Mouse (Mus musculus) monocyte, adult 2 months (primary cell): Measurements from ENCODE around the gene Dennd6b.

ENCODE experiments used
- DNase-seq, 2 experiments: peaks; one replicate each; pipeline ENCODE4 v3.0.0; 2022; ENCODE audit warnings: low spot score in 2 of 2, low read depth in 1 of 2

Gene Dennd6b

DNA sequence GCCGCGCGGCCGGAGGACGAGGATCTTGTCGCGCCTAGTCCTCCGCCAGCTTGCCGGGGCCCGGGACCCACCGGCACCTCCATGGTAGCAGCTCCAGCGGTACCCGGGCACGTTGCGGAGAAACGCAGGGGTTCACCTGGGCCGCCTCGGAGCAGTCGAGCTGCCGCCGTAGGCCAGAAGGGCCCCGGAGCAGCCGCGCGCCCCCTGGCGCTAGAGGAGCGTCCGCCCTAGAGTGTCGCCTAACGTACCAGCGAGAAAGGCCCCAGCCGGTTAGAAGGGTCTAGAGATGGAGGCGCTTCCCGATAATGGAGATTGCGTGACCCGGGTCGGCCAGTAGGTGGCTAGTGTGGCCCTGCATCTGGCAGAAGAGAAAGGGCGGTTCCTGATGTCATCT lies at the start of gene Dennd6b:
Dennd6b (minus strand) TSS at position 184 of the 394 bp plus-strand sequence.
- DNase-seq: peak; percentile 94 to 95

DNA sequence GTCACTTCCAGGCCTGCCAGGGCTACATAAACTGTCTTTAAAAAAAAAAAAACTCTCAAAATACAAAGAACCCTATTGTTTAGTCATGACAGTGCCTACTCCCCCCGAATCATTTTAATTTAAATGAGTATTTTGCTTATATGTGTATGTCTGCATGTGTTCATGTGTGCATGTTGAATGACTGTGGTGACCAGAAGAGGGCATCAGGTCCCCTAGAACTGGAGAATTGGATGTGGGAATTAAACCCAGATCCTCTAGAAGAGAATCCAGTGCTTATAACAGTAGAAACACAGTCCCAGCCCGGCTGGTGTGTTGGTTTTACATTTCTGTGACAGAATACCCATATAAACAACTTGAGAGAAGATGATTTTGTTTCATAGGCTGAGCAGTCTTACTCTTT lies 44.7 kb upstream of the Dennd6b start:
- DNase-seq: no peak

DNA sequence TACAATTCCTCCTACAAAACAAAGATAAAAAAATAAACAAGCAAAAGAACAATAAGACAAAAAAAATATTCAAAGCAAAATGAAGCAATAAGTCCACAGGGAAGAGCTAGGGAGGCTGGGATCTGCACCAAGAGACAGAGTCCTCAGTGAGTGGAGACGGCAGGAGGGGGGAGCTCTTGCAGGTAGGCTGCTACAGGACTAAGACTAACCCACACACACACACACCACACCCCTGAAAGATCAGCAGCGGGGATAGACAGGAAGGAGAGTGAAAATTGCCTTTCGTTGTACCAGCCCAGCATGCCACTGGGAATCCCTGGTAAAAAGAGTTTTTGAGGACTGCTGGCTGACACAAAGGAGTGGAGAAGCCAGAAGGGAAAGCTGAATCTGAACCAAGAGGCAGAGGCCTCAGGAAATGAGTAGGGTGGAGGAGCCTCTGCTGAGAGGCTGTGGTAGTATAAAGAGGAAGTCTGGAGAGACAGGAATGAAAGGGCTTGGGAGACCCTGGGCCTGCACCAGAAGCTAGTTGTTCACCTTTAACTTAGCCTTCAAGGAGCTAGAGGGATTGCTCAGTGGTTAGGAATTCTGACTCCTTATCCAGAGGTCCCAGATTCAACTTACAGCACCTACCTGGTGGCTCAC lies 43.6 kb upstream of the Dennd6b start:
- DNase-seq: no peak

DNA sequence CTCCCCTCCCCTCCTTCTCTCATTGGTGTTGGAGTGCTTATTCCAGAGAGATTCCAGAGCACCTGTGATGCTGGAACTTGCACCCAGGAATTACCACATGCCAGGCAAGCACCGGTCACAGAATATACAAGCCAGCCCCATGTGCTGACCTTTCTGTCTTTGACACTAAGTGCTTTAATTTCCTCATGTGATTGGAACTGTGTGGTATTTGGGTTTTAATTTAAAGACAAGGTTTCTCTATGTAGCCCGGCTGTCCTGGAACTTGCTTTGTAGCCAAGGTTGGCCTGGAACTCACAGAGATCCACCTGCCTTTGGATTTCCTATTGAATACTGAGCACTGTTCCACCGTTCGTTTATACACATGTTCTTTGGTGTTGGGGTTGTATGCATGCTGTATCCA lies 37.8 kb upstream of the Dennd6b start:
- DNase-seq: no peak

DNA sequence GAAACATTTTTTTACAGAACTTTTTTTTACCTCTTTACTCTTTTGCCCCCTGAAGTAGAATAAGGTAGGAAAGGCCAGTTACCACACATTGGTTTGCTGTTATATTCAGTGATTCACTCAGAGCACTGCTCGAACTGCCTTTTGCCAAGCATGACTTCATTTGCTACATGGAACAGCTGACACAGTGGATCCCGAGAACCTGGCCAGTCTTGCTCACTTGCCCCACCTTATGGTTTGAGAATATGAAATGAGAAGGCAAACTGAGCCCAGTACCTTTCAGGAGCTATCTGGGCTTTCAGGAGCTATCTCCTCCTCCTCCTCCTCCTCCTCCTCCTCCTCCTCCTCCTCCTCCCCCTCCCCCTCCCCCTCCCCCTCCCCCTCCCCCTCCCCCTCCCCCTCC lies 37.3 kb upstream of the Dennd6b start:
- no peak for DNase-seq

DNA sequence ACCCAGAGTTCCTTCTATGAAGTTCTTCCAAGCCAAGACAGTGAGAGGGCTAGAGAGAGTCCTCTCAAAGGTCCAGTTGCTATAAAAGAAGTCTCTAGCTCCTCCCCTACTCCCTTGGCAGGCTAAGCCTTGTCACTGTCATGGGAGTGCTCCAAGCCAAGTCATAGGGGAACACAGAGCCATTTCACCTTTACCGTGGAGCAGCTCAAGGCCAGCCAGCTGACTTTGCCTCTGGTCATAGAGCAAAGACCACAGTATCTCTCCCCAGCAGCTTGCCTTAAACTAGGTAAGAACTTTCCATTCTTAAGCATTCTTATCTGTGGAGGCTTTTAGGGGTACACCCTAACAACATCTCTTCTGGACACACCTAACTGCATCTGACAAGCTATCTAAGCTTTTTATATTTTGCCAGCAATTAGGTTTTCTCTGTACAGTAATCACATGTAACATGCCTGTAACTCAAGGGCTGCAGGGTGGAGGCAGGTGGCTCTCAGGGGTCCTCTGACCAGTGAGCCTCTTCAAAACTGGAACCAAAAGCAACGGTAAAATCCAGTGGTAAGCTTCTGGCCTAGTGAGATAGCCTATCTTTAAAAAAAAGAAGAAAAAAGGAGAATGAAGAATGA lies 19.4 kb upstream of the Dennd6b start:
- DNase-seq: no peak

DNA sequence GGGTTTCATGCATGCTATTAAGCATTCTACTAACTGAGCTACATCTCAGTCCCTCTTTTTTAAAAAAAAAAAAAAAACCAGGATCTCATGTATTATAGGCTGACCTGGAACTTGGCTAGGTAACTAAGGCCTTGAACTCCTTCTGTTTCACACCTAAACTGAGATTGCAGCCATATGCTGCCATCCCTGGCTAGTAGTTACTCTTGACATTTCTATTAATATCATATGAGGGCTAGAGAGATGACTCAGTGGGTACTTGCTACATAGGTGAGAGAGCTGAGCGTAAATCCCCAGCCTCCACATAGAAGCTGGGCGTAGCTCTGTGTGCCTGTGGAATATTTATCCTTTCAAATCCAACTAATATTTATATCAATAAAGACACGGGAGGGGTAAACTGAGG lies 18.7 kb upstream of the Dennd6b start:
- no peak for DNase-seq

DNA sequence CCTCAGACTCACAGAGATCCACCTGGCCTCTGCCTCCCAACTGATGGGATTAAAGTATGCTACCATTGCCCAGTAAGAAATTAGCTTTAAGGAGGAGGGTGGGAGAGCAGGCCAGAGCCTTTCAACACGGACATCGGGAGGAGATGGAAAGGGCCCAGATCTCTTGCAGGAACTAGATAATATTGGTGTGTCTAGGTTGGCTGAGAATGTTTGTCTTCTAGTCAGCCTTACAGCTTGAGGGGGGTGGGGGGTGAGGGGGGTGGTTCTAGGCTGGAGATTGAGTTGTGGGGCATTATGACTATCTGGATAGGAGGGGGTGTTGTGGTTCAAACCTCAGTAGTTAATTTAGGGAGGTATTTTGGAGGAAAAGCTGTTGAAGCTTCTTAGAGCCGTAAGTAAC lies 17.2 kb upstream of the Dennd6b start:
- DNase-seq: no peak

DNA sequence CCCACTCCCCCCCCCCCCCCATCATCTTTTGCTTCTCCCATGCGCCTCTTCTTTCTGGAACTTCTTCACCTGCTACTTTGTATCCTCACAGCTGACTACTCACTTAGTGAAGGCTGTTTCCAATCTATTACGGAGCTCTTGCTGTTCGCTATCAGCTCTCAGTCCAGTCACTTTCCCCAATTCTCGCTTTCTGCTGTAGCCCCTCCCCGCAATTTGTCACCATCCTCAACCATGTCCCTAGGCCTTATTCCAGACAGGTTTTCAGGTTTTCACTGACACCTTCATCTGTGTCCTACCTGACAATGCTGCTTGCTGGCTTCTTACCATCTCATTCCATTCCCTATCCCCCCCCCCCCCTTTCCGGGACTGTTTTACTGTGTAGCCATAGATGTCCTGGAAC lies 16.2 kb upstream of the Dennd6b start:
- no peak for DNase-seq

DNA sequence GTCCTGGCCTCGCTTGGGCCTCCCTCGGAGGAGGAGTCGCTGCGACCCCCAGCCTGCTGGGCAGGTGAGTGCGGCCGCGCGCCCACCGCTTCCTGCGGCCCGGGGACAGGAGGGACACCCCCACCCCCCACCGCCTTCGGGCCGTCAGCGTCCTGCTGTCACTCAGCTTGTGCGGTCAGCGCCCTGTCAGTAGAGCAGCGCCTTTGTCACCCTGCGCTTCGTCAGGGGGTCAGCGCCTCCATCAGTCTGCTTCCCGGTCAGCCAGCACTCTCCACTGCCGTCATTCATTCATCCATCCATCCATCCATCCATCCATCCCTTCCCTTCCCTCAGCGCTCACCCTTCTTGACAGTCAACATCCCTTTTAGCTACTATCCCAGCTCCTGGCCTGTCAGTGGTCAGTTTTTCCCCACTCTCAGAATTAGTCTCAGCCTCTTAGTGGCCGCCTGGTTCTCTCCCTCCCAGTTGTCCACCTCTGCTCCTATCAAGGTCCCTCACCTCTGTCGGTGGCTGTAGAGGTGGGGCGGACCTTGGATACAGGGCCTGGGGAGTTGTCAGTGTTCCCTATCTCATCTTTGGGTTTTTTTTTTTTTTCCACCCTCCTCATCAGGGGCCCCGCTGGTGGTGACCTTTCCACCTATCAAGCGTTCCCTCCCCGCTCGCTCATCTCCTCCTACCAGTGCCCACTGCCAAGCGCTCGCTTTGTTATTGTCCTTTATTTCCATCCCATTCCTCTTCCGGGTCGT lies 15.6 kb upstream of the Dennd6b start:
- DNase-seq: no peak

DNA sequence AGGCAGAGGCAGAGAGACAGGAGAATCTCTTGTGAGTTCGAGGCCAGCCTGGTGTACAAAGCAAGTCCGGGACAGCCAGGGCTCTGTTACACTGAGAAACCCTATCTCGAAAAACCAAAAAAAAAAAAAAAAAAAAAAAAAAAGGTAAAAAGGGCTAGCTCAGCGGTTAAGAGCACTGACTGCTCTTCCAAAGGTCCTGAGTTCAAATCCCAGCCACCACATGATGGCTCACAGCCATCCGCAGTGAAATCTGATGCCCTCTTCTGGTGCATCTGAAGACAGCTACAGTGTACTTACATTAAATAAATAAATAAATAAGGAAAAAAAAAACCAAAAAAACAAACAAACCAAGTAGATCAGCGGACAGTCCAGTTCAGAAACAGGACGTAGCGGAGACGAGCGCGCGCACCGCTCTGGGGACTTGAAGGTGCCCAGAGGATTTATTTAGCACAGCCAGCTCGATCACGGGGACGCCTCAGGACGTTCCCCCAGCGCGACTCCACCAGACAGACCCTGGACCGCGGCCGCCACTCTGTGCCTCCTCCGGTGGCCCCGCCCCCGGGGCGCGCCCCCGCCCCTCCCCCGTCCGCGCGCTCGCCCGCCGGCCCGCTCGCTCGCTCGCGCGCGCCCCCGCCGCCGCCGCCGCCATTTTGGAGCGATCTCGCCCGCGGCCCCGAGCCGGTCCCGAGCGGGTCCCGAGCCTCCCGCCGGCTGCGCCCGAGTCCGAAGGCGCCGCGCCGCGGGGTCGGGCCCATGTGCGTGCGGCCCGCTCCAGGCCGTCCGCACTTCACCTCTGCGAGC lies 14.8 kb upstream of the Dennd6b start, which contains the start of gene Ppp6r2:
Ppp6r2 (plus strand) TSS at position 639 of the 801 bp plus-strand sequence.
- DNase-seq: peak; percentile 19 to 50

DNA sequence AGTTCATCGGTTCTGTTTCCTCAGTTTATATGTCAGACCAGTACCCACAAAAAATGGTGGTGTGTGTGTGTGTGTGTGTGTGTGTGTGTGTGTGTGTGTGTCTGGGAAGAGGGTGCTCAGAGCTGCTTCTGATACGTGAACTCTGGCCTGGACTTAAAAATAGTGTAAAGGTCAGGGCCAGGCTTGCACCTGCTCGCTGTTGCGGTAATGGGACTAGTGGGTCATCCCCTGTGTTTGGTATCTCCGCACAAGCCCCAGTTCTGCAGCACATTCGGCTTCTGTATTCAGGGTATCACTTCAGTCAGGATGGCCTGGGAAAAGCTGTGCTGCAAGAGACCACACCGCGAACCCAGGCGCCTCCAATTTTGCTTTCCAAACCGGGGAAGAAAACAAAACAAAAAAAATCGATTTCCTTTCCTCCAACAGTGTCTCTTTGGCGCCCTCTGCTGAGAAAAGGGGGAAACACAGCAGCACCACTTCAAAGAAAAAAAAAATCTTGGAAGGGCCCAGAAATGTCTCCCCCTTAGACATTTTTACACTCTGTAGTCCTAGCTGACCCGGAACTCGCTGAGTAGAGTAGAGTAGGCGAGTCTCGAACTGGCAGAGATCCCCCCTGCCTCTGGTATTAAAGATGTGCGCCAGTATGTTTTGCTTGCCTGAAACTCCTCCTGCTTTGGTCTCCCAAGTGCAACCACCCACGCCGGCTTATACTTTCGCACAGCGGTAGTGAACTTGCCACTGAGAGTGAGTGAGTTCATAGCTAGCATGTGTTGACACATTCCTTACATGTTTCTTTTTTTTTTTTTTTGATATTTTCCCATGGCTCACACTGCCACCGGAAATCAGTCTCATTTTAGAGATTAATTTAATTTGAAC lies 13.8 kb upstream of the Dennd6b start:
- peak; percentile 34 to 81 for DNase-seq

DNA sequence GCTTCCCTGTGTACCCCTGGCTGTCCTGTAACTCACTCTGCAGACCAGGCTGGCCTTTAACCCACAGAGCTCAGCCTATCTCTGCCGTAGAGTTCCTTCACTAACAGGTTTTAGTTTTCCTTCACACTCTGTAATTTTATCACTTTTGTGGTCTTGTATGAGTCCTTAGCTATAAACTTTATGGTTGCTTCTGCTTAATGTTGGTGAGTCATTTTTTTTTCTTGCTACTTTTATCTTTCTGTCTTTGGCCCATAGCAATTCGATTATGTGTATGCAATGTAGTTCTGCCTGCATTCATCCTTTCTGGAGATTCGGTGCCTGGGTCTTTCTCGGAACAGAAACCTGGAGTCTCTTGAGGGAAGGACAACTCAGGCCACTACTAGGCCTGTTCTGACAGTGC lies 11.2 kb upstream of the Dennd6b start:
- DNase-seq: no peak

DNA sequence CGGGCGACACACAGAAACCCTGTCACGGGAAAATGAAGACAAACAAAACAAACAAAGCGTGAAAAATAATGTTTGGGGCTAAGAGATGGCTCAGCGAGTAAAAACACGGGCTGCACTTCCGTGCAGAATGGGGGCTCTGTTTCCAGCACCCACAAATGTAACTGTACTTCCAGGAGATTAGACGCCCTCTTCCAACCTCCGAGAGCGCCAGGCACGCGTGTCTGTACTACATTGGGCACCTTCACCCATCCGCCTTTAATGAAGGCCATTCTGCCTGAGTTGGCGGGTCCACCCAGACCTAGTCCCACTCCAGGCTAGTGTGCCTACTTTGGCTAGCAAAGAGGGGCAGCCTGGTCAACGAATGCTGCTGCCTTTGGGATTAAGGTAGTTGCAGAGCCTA lies 760 bp upstream of the Dennd6b start:
- no peak for DNase-seq

DNA sequence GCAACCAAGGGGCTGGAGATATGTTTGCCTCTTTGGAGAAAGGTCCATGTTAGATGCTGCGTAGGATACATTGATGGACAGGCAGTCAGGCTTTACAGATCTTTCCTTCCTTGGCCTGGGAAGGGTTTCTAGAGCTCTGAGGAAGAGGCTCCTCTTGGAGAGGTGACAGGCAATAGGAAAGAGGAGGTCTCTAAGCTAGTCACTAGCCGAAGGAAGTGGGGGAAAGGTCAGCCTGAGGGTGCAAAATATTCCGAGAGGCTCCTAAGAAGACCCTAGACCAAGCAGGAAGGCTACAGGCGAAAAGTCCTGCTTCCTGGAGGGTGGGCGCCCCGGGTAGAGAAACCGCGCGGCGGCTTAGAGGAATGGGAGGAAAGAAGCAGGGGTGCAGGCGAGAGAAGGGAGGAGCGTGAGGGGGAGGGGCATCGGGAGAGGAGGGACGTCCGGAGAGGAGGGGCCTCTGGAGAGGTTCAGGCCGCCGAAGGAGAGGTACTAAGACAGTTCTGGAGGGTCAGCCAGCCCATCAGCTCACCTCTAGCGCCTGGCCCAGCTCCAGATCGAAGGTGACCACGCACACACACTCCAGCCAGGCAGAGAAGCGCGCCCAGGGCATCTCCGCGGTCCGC lies 495 bp downstream of the Dennd6b start:
- peak in 1 of 2 experiments; percentile 70 for DNase-seq

DNA sequence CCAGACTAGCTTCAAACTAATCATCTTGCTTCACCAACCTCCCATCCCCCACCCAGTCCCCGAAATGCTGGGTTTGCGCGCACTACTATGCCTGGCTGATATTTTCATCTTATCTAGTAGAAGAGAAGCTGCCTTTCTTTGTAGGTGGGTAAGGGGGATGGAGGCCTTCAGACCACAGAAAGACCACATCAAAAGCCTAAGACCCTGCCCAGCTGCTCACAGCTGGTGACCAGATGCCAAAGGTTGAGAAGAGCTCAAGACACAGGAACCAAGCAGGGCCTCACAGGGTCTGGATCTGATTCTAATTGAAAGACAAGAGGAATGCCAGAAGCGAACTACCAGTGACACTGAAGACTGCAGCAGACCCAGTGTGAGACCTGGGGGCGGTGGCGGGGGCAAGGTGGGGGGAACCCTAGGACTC lies 1.0 kb downstream of the Dennd6b start:
- DNase-seq: no peak

DNA sequence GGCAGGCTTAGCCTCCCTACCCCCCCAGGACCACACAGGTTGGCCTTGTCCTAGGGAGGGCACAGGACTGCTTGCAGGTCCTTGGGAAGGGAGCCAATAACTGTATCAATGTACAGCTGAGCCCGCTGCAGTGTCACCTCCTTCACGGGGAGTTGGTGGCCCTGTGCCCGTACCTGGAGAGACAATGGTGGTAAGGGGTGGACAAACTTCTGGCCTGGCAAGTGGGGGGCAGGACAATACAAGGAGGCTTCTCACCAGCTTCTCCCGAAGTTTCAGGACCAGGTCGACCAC lies 11.4 kb downstream of the Dennd6b start:
- no peak for DNase-seq

DNA sequence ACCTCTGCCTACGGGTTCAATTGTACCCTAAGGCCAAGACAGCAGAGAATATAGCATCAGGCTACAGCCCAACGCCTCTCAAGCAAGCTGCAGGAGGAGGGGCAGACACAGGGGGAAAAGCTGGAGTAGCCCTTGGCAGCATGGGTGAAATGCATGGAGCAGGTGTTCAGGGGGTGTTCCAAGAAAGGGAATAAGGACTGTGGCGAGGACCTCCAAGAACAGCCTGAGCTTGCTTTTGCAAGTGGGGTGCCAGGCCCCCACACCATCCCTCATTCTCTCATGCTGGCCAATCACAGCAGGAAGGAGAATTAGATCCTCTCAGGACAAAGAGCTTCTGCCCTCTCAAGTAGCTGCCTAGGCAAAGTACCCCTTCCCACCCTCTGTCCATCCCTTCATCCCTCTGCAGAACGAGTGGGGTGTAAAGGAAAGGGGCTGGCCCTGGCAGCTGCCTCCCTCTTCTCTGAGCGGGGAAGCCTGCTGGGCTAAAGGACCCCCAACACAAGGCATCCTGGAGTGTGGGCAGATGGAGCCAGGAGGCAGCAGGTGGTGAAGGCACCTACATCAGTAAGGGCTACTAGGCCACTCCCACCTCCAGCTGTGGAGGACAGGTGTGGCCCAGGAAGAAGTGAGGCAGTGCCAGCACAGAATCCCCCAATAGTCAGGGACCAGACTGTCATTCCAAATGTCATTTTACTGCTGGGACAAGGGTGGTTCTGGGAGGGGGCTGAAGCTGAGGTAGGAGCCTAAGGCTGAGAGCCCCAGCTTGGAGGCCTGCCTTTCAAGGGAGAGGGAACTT lies 12.0 kb downstream of the Dennd6b start:
- no peak for DNase-seq

DNA sequence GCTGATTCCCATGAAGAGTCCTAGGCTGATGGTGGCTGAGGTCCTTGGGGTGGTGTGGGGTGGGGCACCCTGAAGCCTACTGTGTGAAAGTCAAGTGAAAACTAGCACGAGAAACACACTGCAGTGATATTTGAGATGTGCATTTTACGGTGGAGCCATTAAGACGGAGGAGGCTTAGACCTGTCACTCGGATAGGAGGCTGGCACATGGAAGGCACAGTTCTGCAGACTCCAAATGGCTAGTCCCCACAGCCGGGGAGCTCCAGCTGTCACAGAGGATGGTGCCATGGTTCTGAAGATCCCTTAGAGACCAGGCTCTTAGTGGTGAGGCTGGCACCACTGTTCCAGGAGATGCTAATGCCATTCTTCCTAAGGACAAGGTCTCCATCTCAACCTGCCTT lies 13.5 kb downstream of the Dennd6b start:
- DNase-seq: no peak

DNA sequence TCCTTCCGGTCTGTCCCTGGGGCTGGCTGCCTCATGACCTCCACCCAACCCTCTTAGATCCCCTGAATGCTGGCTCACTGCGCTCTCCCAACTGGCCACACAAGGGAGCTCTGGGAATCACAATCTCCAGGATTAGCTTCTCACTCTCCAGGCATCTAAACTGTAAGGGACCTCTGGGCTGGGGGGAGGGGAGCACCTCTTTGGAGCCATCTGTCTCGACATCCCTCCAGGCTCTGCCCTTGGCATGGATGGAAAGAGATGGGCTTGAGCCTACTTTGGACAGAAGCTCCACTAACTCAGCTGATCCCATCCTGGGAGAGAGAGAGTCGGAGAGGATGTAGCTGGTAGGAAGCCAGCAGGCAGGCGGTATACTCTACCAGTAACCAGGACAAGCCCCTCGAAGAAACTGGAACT lies 14.0 kb downstream of the Dennd6b start:
- no peak for DNase-seq
